Mouse (Mus musculus): ENCODE measurements around the gene Ifi44.

DNA sequence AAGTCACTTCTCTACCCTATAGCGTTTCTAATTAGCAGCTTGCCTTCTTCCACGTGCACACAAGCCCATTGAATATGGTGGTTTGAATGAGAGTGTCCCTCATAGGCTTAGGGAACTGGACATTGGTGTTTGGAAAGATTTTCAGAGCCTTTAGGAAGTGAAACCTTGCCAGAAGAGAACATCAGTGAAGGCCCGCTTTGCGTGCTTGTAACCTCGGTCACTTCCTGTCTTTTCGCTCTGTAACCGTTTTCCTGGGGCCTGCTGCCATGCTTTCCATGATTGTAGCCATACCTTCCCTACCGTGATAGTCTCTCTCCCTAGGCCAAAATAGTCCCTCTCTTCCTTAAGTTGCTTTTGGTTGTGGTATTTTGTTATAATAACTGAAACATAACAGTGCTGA, 3.7 kb downstream of the Ifi44 start:
- TF ChIP-seq POLR2A (IDR thresholded peaks at IDR 0.05; ENCODE audit: borderline replicate concordance, extremely low read depth, low read depth, low read length) (no peak), CTCF (IDR thresholded peaks at IDR 0.05; ENCODE audit: insufficient read depth, low read length) (no peak)

Measured in lung, adult 2 months (tissue).